Mouse (Mus musculus) left cerebral cortex, postnatal 4 days (tissue): ENCODE measurements around the gene Gsto2. TPM values are rescaled to one million over a fixed set of nuclear protein-coding genes. Genes with fewer than 3 reads are reported as not detected.
"Not testable (repeated sequence)": the region's sequence is repeated elsewhere in the genome, so short reads cannot be mapped to it uniquely, and the experiment has no call there.

Experiments used
- DNase-seq: peaks from one replicate; pipeline ENCODE4 v3.0.0-alpha.2; 2022
- intact Hi-C: fragments of 180-260 bp; cut with DNase I; formaldehyde crosslinking; loops from one replicate; pipeline ENCODE4 v1.15.1; 2025
- total RNA-seq, 2 experiments: library from RNA; stranded (reverse); gene quantifications; 2 replicates each; pipeline ENCODE4 v1.2.3; 2021

Gene Gsto2
- total RNA-seq, result under 1 TPM; 0.78 to 0.93 TPM

- DNase-seq, result peak; percentile 96
- intact Hi-C loops, result no loop called here
These were observed at the start of gene Gsto2 for GRCm38 (mm10) chr19:47865353-47865947. Gene Gsto2, plus strand, starts transcription at chr19:47865534.

- intact Hi-C loops, result no loop called here
- DNase-seq, result no peak
These were observed 47.6 kb upstream of the Gsto2 start for GRCm38 (mm10) chr19:47817692-47818091.

- DNase-seq, result peak; percentile 61
These were observed 44.4 kb upstream of the Gsto2 start for GRCm38 (mm10) chr19:47820832-47821493.

DNA sequence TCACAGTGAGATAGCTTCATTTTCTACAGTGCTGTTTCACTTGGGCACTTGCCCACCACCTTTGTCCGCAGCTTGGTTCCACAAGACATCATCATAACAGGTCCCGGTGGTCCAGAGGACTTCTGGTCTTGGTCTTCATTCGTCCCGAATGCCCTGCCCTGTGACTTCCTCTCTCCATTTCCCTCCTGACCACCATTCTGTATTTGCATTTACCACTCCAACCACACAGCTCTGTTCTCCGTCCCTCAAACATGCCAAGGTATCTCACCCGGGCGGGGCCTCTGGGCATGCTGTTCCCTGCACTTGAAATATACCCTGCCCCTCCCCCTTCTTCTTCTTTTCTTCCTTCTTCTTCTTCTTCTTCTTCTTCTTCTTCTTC, 43.9 kb upstream of the Gsto2 start:
- no peak for DNase-seq
- intact Hi-C loops, result loop anchor here (5.0 to 10.0 kb wide), 4 partner anchors 87 to 467 kb away; partner anchors contain the start of gene Sfr1

More at GRCm38 (mm10) chr19:47820832-47821493, 44.4 kb upstream of the Gsto2 start:
- intact Hi-C loops, result loop anchor here (5.0 to 10.0 kb wide), 4 partner anchors 86 to 466 kb away; partner anchors contain the start of gene Sfr1

GRCm38 (mm10) chr19:47822143-47822796, 43.1 kb upstream of the Gsto2 start:
- DNase-seq, result peak; percentile 27
- intact Hi-C loops, result loop anchor here (5.0 to 10.0 kb wide), 4 partner anchors 87 to 467 kb away; partner anchors contain the start of gene Sfr1

DNA sequence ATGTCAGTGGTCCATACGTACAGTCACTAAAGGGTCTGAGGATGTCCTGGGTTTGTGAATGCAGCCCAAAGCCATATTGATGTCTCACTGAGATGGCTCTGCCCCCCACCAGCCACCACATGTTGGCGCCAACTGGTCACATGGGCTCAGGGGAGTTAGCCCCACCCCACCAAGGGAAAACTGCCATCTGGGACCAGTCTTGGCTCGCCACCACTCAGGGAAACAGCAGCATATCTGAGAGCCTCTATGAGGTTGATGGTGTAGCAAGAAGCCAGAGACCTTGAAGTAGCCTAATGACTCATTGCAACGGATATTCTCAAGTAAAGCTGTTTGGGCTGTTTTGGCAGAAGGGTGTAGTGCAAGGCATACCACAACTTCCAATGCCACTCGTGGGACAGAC, 41.3 kb upstream of the Gsto2 start:
- intact Hi-C loops, result loop anchor here (5.0 to 10.0 kb wide), 4 partner anchors 89 to 469 kb away; partner anchors contain the start of gene Sfr1
- DNase-seq, result no peak

DNA sequence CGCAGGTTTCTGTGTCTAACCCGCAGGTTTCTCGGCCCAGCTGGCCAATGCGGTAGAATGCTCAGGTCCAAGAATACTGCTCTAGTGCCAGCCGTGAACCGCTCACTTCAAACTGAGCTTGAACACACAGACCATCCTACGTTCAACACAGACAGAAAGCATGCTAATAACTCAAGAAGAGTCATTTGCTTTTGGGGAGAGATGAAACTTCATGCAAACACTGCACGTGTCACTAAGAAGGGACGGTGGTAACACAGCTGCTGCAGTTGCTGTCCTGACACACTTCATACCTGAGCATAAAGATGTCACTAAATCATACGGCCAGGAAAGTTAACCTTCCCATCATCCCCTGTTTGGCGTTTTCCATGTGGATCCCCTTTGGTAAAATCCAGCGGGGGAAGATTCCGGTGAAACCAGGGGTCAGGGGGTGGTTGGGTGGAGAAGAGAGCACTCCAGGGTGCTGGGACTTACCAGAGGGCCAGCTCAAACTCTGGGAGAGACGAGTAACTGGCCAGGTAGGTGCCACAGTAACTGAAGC, 35.4 kb upstream of the Gsto2 start:
- intact Hi-C loops, result loop anchor here (10.0 kb wide), 2 partner anchors 95 to 475 kb away; partner anchors contain the start of gene Sfr1
- no peak for DNase-seq

DNA sequence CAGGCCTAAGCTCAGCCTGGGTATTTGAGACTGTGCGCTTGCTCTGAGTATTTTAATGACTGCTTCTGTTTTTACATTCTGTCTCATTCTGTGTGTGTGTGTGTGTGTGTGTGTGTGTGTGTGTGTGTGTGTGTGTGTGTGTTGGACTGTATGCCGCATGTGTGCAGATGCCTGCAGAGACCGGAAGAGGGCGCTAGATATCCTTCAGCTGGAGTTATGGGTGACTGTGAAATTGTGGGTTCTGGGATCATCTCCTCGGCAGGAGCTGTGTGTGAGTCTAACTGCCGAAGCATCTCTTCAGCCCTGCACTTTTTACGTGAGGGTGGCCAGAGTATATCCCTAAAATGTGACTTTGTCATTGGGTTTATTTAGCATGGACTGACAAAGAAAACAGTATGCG, 34.2 kb upstream of the Gsto2 start:
- DNase-seq, result no peak
- intact Hi-C loops, result no loop called here

- DNase-seq, result no peak
- intact Hi-C loops, result no loop called here
These were observed 33.0 kb upstream of the Gsto2 start for GRCm38 (mm10) chr19:47832316-47832715.

GRCm38 (mm10) chr19:47834614-47835013, 30.7 kb upstream of the Gsto2 start:
- intact Hi-C loops, result no loop called here
- no peak for DNase-seq

DNA sequence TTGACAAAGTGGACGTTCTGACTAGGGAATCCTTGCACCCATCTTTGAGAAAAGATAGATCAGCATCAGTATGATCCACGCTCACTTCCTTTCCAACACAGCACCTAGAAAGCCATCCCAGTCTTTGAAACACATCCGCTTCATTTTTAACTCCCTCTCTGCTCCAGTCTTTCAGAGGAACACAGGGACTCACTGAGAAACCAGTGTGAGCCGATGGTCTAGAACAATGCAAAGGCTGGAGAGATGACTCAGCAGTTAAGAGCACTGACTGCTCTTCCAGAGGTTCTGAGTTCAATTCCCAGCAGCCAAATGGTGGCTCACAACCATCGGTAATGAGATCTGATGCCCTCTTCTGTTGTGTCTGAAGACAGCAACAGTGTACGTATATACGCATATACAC, 29.6 kb upstream of the Gsto2 start:
- DNase-seq, result no peak

GRCm38 (mm10) chr19:47836701-47837526, 28.4 kb upstream of the Gsto2 start:
- intact Hi-C loops, result no loop called here
- peak; percentile 70 for DNase-seq

More for the DNA sequence above, 29.6 kb upstream of the Gsto2 start:
- intact Hi-C loops, result no loop called here

- no peak for DNase-seq
- intact Hi-C loops, result no loop called here
These were observed 27.8 kb upstream of the Gsto2 start for GRCm38 (mm10) chr19:47837527-47837901.

DNA sequence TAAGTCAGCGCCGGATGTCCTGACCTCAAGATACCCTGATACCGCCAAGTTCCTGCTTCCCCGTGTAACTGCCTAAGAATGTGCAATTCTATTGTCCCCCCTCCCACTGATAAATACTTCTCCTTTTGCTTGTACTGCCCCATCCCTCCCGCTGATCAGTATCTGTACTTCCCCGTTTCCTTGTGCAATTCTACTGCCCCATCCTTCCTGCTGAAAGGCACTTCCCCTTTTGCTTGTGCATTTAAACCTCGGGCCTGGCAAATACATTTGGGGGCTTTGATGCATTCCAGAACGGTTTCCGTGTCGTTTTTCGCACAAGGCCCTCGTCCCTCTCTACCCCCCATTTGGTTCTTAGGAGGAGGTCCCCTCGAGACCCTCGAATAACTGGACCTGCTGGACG, 24.1 kb upstream of the Gsto2 start:
- intact Hi-C loops, result not testable (repeated sequence)

GRCm38 (mm10) chr19:47849735-47850134, 15.6 kb upstream of the Gsto2 start:
- no peak for DNase-seq
- intact Hi-C loops, result no loop called here

More for the DNA sequence above, 24.1 kb upstream of the Gsto2 start:
- not testable (repeated sequence) for DNase-seq

DNA sequence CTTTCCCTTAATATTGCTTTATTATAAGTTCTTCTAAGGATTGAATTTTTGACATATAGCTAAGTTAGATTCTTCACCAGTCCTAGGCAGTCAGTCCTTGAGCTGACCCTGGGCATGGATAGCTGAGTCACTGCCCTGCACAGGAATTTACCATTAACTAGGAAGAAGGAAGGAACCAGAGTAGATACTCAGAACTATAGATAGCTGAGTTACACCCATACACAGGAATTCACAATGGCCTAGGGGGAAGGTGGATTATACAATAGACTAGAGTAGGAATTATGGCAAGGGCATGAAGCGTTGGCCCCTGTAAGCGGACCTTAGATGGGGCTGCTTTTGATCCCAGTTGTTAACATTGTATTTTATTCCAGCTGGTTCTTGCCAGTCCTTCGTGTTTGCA, 13.2 kb upstream of the Gsto2 start:
- DNase-seq, intact Hi-C loops: not testable (repeated sequence)

DNA sequence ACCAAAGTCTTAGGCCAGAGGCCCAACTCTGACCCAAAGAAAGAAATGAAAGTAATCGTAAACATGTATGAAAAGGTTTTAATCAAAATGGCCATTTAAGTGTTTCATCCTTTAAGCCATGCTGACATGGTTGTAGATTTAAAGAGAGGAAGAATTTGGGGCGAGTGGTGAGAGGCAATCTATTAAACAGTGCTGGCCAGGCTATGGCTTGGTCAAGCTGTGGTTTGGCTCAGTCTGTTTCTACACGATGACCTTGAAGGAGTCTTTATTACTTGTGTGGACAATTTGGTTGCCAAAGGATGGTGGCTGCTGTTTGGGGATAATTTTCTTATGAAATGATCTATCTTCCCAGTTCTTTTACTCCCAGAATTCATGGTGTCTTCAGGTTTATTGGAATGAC, 12.3 kb upstream of the Gsto2 start:
- intact Hi-C loops, result no loop called here
- no peak for DNase-seq

- DNase-seq, result no peak
These were observed 11.2 kb upstream of the Gsto2 start for GRCm38 (mm10) chr19:47853951-47854795.

More at GRCm38 (mm10) chr19:47853951-47854795, 11.2 kb upstream of the Gsto2 start:
- intact Hi-C loops, result no loop called here
